In the genomic region with DNA sequence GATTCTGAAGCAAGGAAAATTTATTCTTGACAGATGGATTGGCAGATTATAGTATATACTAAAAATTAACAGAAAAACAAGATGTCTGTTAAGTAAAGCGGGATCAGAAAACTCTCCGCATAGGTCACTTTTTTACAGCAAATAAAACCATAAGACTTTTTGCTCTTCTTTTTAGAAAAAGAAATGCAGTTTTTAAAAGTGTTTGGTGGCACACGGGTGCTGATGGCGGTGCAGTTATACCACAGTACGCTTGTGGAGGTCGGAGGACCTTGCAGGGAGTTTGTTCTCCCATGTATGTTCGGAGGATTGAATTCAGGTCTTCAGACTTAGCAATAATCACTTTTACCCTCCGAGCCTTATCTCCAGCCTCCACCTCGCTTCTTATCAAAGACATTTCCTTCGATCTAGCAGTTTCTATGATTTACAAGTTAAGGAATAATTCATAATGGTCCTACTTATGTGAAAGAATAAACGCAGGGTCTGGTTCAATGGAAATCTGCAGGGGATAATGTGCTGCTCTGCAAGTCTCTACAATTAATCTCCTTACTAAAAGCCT, we compare ENCODE assay signal across 8 mouse cellular contexts.
DNase-seq lines count a peak whose midpoint lies in the region; ATAC-seq and TF ChIP-seq lines count a peak whose summit lies in the region.

No protein-coding gene starts in this region.

- ATAC-seq in lung, embryonic 14.5 days (ENCODE audit: insufficient read depth): peak; percentile 26; the same call in 1 of the 2 replicates
- ATAC-seq in heart, postnatal 0 days (ENCODE audit: insufficient read depth, low read depth): no peak
- ATAC-seq in megakaryocyte progenitor cell, adult 5-6 weeks (replicated peaks; ENCODE audit: poor library complexity): peak; percentile 24; the same call in 1 of the 2 replicates

- DNase-seq in lung, embryonic 14.5 days: peak; percentile 65
- DNase-seq in lung, adult 18-20 months: no peak
- DNase-seq in cerebellum, postnatal 10 days: peak; percentile 33 to 59
- peak; percentile 50 for DNase-seq in heart, postnatal 0 days (ENCODE audit: low spot score)
- no peak for DNase-seq in urinary bladder, postnatal 36 days (ENCODE audit: low spot score in 2 of 2)
- no peak for DNase-seq in spleen, adult 18-20 months
- DNase-seq in lung, postnatal 14 days: no peak

- H3K9me3 ChIP-seq in lung, embryonic 14.5 days (ENCODE audit: low read depth, low read length): no peaks in the 10 kb centered on the region
- no peaks in the 10 kb centered on the region for H3K9me3 ChIP-seq in heart, postnatal 0 days (replicated peaks; ENCODE audit: control insufficient read depth, low read length)

- no peak for TF ChIP-seq CTCF in lung, embryonic 14.5 days (IDR thresholded peaks at IDR 0.05; ENCODE audit: low read depth)
- no peak for TF ChIP-seq CTCF in heart, postnatal 0 days (IDR thresholded peaks at IDR 0.05; ENCODE audit: low read depth)

- no peaks in the 10 kb centered on the region for H3K36me3 ChIP-seq in lung, embryonic 14.5 days (ENCODE audit: insufficient read depth)
- no peaks in the 10 kb centered on the region for H3K36me3 ChIP-seq in heart, postnatal 0 days (replicated peaks; ENCODE audit: control insufficient read depth, insufficient read depth, low read length)

- H3K4me3 ChIP-seq in lung, embryonic 14.5 days (ENCODE audit: low read depth, low read length): peak overlapping the region; percentile 36
- peak overlapping the region; percentile 47 for H3K4me3 ChIP-seq in heart, postnatal 0 days (ENCODE audit: low read depth, low read length)

- H3K4me1 ChIP-seq in lung, embryonic 14.5 days (ENCODE audit: insufficient read depth): no peaks in the 10 kb centered on the region
- peaks cover 14% of the 10 kb centered on the region; the same call in 1 of the 2 replicates for H3K4me1 ChIP-seq in heart, postnatal 0 days (ENCODE audit: control insufficient read depth, insufficient read depth)

- no peak for TF ChIP-seq EP300 in heart, postnatal 0 days (IDR thresholded peaks at IDR 0.05; ENCODE audit: low read depth)

- H3K4me2 ChIP-seq in lung, embryonic 14.5 days: peak overlapping the region; percentile 74
- peak overlapping the region; percentile 87 for H3K4me2 ChIP-seq in heart, postnatal 0 days (ENCODE audit: low read depth, low read length)

- no peaks in the 10 kb centered on the region for H3K27me3 ChIP-seq in lung, embryonic 14.5 days (ENCODE audit: insufficient read depth, low read length)
- no peaks in the 10 kb centered on the region for H3K27me3 ChIP-seq in heart, postnatal 0 days (ENCODE audit: control insufficient read depth, insufficient read depth, low read length)

- peak overlapping the region; percentile 94 for H3K27ac ChIP-seq in lung, embryonic 14.5 days (ENCODE audit: low read depth)
- peak overlapping the region; percentile 93 for H3K27ac ChIP-seq in heart, postnatal 0 days (ENCODE audit: low read depth)

- 4% methylated on average over 11 of the region's 11 CpGs for WGBS in lung, embryonic 14.5 days
- WGBS in heart, postnatal 0 days: 5% methylated on average over 11 of the region's 11 CpGs

- peak overlapping the region; percentile 62 for H3K9ac ChIP-seq in lung, embryonic 14.5 days
- H3K9ac ChIP-seq in heart, postnatal 0 days (replicated peaks; ENCODE audit: low read depth, low read length): peak overlapping the region; percentile 64

Comparison
In these comparisons a context has a peak if more than half of its experiments do, and no peak if none do; other contexts are left out.
1. DNase-seq: peak in lung, embryonic 14.5 days (single experiment), cerebellum, postnatal 10 days (2 of 2) and heart, postnatal 0 days (single experiment); none in lung, adult 18-20 months (0 of 2), urinary bladder, postnatal 36 days (0 of 2), spleen, adult 18-20 months (0 of 2) and lung, postnatal 14 days (single experiment).